Mouse (Mus musculus) forebrain, embryonic 10.5 days (tissue): Measurements from ENCODE around the gene Prpf4b. TPM values are rescaled to one million over a fixed set of nuclear protein-coding genes. Genes with fewer than 3 reads are reported as not detected.
A peak's percentile ranks its signal among the peaks of the same experiment; 100 is the strongest.
"Not testable (repeated sequence)": the region's sequence is repeated elsewhere in the genome, so short reads cannot be mapped to it uniquely, and the experiment has no call there.

ENCODE experiments used
- DNase-seq: peaks from one replicate; pipeline ENCODE4 v3.0.0-alpha.2; 2017; ENCODE audit warnings: low spot score; ENCODE audit errors: extremely low spot score
- H3K27ac ChIP-seq: fragments of 300-500 bp; sonication (generic); 2 replicates; pipeline ENCODE4 v1.5.1; 2016; ENCODE audit warnings: mild to moderate bottlenecking
- H3K27me3 ChIP-seq: fragments of 300-500 bp; sonication (generic); 2 replicates; pipeline ENCODE4 v1.6.1; 2016; ENCODE audit warnings: mild to moderate bottlenecking; ENCODE audit not compliant: poor library complexity, severe bottlenecking
- H3K36me3 ChIP-seq: fragments of 300-500 bp; sonication (generic); replicated peaks from 2 replicates; pipeline ENCODE4 v1.6.1; 2016; ENCODE audit warnings: mild to moderate bottlenecking, moderate library complexity
- H3K4me1 ChIP-seq: fragments of 300-500 bp; sonication (generic); 2 replicates; pipeline ENCODE4 v1.6.1; 2016
- H3K4me3 ChIP-seq: fragments of 300-500 bp; sonication (generic); 2 replicates; pipeline ENCODE4 v1.5.1; 2016; ENCODE audit warnings: mild to moderate bottlenecking, moderate library complexity
- H3K9me3 ChIP-seq: fragments of 300-500 bp; sonication (generic); 2 replicates; pipeline ENCODE4 v1.6.1; 2016; ENCODE audit warnings: mild to moderate bottlenecking, moderate library complexity
- WGBS: fragments of 180-500 bp; shearing (Covaris S2); methylation state at CpG from one replicate; pipeline ENCODE4 v1.1.7; 2016; 5-methylcytosine and 5-hydroxymethylcytosine counted together
- polyA plus RNA-seq: library from polyadenylated mRNA; unstranded; fragments of >200 nt; fragmentation: Nextera tagmentation; extraction: Ambion mirVana; gene quantifications from 2 replicates; pipeline ENCODE4 v1.2.1, GENCODE M21; 2016

The Prpf4b gene
- polyA plus RNA-seq, 1 experiment from 2014 or later: 69.7 TPM

DNA sequence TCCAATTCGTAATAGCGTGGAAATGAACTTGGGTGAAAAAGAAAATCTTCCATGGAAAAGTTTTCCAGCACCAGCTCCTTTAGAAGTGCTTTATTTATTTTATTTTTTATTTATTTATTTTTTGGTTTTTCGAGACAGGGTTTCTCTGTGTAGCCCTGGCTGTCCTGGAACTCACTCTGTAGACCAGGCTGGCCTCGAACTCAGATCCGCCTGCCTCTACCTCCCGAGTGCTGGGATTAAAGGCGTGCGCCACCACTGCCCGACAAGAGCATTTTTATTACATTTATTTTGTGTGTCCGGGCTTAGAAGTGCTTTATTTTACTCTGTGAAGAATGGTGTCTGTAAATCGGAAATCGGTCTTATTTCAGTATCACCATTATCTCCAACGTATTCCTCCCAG lies 366 bp upstream of the Prpf4b start:
- peak overlapping the region; percentile 99 for H3K27ac ChIP-seq
- H3K4me1 ChIP-seq: peaks cover 30% of the 10 kb centered on the region
- H3K27me3 ChIP-seq, H3K9me3 ChIP-seq, DNase-seq, H3K36me3 ChIP-seq: not testable (repeated sequence)
- WGBS: 26% methylated on average over 13 of the region's 13 CpGs
- H3K4me3 ChIP-seq: peak overlapping the region; percentile 97

GRCm38 (mm10) chr13:34875741-34876445 lies 791 bp downstream of the Prpf4b start:
- H3K4me3 ChIP-seq: peak overlapping the region; percentile 97
- H3K27me3 ChIP-seq: no peaks in the 10 kb centered on the region
- no peaks in the 10 kb centered on the region for H3K9me3 ChIP-seq
- DNase-seq: no peak
- H3K4me1 ChIP-seq: peaks cover 30% of the 10 kb centered on the region
- H3K27ac ChIP-seq: peak overlapping the region; percentile 99
- peaks cover 14% of the 10 kb centered on the region for H3K36me3 ChIP-seq
- WGBS: under 1% methylated on average over 50 of the region's 50 CpGs

DNA sequence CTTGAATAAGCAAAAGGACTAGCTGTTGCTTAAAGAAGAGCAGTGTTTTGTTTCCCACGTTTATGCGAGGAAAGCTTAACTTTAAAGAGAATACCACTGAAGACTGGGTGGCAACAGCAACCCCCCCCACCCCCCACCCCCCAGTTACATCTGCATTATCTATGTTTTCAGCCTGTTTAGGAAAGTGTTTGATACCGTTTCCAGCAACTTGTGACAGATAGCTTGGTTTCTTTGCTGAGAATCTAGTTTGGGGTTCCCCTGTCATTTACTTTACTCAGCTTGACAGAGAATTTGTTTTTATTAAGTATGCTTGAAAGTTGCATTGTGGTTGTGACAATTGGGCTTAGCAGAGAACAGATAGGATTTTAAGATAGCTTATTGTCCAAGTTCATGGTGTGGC lies 1.4 kb downstream of the Prpf4b start:
- Histone ChIP-seq H3K36me3 (peaks cover 20% of the 10 kb centered on the region), H3K9me3 (no peaks in the 10 kb centered on the region), H3K27ac (peak overlapping the region; percentile 99; the same call in 1 of the 2 replicates), H3K4me3 (peak overlapping the region; percentile 97), H3K4me1 (peaks cover 30% of the 10 kb centered on the region), H3K27me3 (no peaks in the 10 kb centered on the region)
- no peak for DNase-seq
- WGBS: 20% methylated on average over 3 of the region's 3 CpGs

GRCm38 (mm10) chr13:34892871-34893270 lies 17.8 kb downstream of the Prpf4b start:
- Histone ChIP-seq H3K36me3 (peaks cover 100% of the 10 kb centered on the region), H3K27ac (no peak overlapping the region), H3K4me3 (no peak overlapping the region), H3K9me3 (no peaks in the 10 kb centered on the region), H3K4me1 (no peaks in the 10 kb centered on the region), H3K27me3 (no peaks in the 10 kb centered on the region)
- WGBS: 60% methylated on average over 1 of the region's 1 CpGs
- no peak for DNase-seq

DNA sequence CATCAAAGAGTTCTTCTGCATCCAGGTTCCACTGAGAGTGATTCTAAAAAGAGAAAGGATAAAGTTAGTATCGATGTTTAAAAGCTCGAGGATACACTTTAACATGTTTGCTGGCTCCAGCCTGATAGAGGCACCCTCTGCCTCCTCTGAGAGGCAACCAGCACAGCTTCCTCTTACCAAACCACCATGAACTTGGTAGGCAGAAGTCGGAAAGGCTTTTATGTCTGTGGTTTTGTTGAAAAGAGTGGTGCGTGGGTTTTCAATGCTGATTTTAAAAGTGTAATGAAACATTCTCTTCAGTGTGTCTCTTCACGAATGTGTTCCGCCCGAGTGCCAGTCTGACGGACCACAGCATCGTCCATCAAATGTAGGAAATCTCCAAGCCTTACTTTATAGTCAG lies 39.5 kb downstream of the Prpf4b start:
- no peak for DNase-seq
- no peaks in the 10 kb centered on the region for H3K36me3 ChIP-seq

GRCm38 (mm10) chr13:34916520-34917167 lies 41.5 kb downstream of the Prpf4b start:
- Histone ChIP-seq H3K4me1 (peaks cover 10% of the 10 kb centered on the region), H3K27me3 (no peaks in the 10 kb centered on the region), H3K36me3 (no peaks in the 10 kb centered on the region), H3K27ac (peak overlapping the region; percentile 75), H3K9me3 (no peaks in the 10 kb centered on the region), H3K4me3 (peak overlapping the region; percentile 39)
- peak; percentile 30 for DNase-seq
- 55% methylated on average over 37 of the region's 37 CpGs for WGBS

More for the DNA sequence above, 39.5 kb downstream of the Prpf4b start:
- Histone ChIP-seq H3K27ac (no peak overlapping the region), H3K4me1 (peaks cover 10% of the 10 kb centered on the region), H3K4me3 (no peak overlapping the region), H3K27me3 (no peaks in the 10 kb centered on the region), H3K9me3 (no peaks in the 10 kb centered on the region)
- 89% methylated on average over 9 of the region's 9 CpGs for WGBS

GRCm38 (mm10) chr13:34924210-34924609 lies 49.1 kb downstream of the Prpf4b start, which contains the start of the genes Fam217a and 4933417A18Rik:
Fam217a (minus strand) TSS chr13:34924310.
4933417A18Rik (plus strand) TSS chr13:34924409.
- Histone ChIP-seq H3K9me3 (no peaks in the 10 kb centered on the region), H3K4me3 (no peak within 1 kb of the TSS), H3K4me1 (no peaks in the 10 kb centered on the region), H3K27me3 (no peaks in the 10 kb centered on the region), H3K36me3 (no peaks in the 10 kb centered on the region), H3K27ac (no peak within 1 kb of the TSS)
- 83% methylated on average over 4 of the region's 4 CpGs for WGBS
- no peak for DNase-seq

DNA sequence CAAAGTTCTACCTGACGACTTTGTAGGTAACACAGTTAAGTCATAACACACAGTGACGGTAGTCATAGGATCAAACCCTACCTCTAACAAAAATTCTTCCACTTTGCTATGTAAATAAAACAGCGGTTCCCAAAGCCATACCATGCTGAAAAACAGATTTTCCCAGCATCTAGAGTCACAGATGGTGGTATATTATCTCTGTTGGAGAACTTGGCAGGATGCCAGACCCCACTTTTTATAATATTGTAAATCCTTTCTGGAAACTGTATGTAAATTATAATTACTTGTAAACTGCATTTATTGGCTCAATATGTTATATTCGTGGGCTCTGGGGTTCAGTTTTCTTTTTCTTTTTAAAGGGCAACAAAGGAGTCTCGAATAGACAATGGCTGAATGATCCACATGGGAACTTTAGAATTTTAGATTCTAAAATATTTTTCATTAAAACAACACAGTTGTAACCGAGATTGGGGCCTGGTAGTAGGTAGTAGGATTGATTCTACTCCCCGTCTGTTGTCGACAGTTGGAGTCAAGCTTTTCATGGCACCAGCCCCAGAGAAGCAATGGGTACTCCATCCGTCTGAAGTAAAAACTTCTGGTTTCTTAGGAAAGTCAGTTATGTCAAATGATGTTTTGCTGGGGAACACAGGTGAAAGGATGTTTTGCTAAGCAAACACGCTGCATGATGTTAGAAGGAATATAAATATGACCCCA lies 60.0 kb downstream of the Prpf4b start:
- no peaks in the 10 kb centered on the region for H3K4me1 ChIP-seq
- H3K36me3 ChIP-seq: no peaks in the 10 kb centered on the region
- no peaks in the 10 kb centered on the region for H3K27me3 ChIP-seq
- no peak for DNase-seq
- H3K9me3 ChIP-seq: no peaks in the 10 kb centered on the region
- 88% methylated on average over 10 of the region's 10 CpGs for WGBS
- H3K27ac ChIP-seq: no peak overlapping the region
- no peak overlapping the region for H3K4me3 ChIP-seq

GRCm38 (mm10) chr13:34942370-34942769 lies 67.3 kb downstream of the Prpf4b start:
- Histone ChIP-seq H3K36me3 (no peaks in the 10 kb centered on the region), H3K27me3 (no peaks in the 10 kb centered on the region)

GRCm38 (mm10) chr13:34951437-34951836 lies 76.3 kb downstream of the Prpf4b start:
- not testable (repeated sequence) for DNase-seq, H3K27ac ChIP-seq, H3K36me3 ChIP-seq, H3K4me3 ChIP-seq, H3K27me3 ChIP-seq, H3K4me1 ChIP-seq, H3K9me3 ChIP-seq
- 94% methylated on average over 2 of the region's 2 CpGs for WGBS

More at GRCm38 (mm10) chr13:34942370-34942769, 67.3 kb downstream of the Prpf4b start:
- DNase-seq: no peak
- Histone ChIP-seq H3K4me1 (no peaks in the 10 kb centered on the region), H3K4me3 (no peak overlapping the region), H3K9me3 (no peaks in the 10 kb centered on the region), H3K27ac (no peak overlapping the region)
